Mouse (Mus musculus): ENCODE measurements around the gene Nsa2. TPM values are rescaled to one million over a fixed set of nuclear protein-coding genes. Genes with fewer than 3 reads are reported as not detected.
A peak's percentile ranks its signal among the peaks of the same experiment; 100 is the strongest.

Nsa2 gene
- polyA plus RNA-seq (2015; fragmentation: Nextera tagmentation; extraction: Ambion mirVana) = 48.8 and 55.4 TPM in 2 replicates

GRCm38 (mm10) chr13:97137466-97138400 is at the start of gene Nsa2, which contains the start of gene Gfm2:
Nsa2 (minus strand) TSS chr13:97137937.
Gfm2 (plus strand) TSS chr13:97137937.
- Histone ChIP-seq H3K4me1 (ENCODE audit: insufficient read depth, low read length) (peaks cover 9% of the 10 kb centered on the region), H3K27ac (ENCODE audit: low read length) (peak within 1 kb of the TSS; percentile 84), H3K36me3 (ENCODE audit: insufficient read depth, low read length) (peaks cover 19% of the 10 kb centered on the region), H3K9ac (replicated peaks; ENCODE audit: low read length) (peak within 1 kb of the TSS; percentile 94), H3K4me3 (ENCODE audit: low read length) (peak within 1 kb of the TSS; percentile 96), H3K9me3 (ENCODE audit: low read length) (no peaks in the 10 kb centered on the region), H3K4me2 (replicated peaks; ENCODE audit: low read depth, low read length) (peak within 1 kb of the TSS; percentile 72), H3K27me3 (ENCODE audit: insufficient read depth, low read length) (no peaks in the 10 kb centered on the region)
- under 1% methylated on average over 57 of the region's 57 CpGs for WGBS
- peak; percentile 97 for ATAC-seq (ENCODE audit: low FRiP score, low TSS enrichment)

GRCm38 (mm10) chr13:97186346-97186745 is 48.6 kb upstream of the Nsa2 start:
- H3K27me3 ChIP-seq (ENCODE audit: insufficient read depth, low read length) = no peaks in the 10 kb centered on the region
- H3K4me2 ChIP-seq (replicated peaks; ENCODE audit: low read depth, low read length) = no peak overlapping the region
- H3K4me3 ChIP-seq (ENCODE audit: low read length) = no peak overlapping the region
- no peaks in the 10 kb centered on the region for H3K9me3 ChIP-seq (ENCODE audit: low read length)
- H3K9ac ChIP-seq (replicated peaks; ENCODE audit: low read length) = no peak overlapping the region
- no peaks in the 10 kb centered on the region; the same call in 1 of the 2 replicates for H3K36me3 ChIP-seq (ENCODE audit: insufficient read depth, low read length)
- no peak overlapping the region for H3K27ac ChIP-seq (ENCODE audit: low read length)
- H3K4me1 ChIP-seq (ENCODE audit: insufficient read depth, low read length) = no peaks in the 10 kb centered on the region
- 83% methylated on average over 4 of the region's 4 CpGs for WGBS
- ATAC-seq (ENCODE audit: low FRiP score, low TSS enrichment) = no peak

GRCm38 (mm10) chr13:97184656-97185055 is 46.9 kb upstream of the Nsa2 start:
- Histone ChIP-seq H3K27ac (ENCODE audit: low read length) (no peak overlapping the region), H3K4me2 (replicated peaks; ENCODE audit: low read depth, low read length) (no peak overlapping the region), H3K4me1 (ENCODE audit: insufficient read depth, low read length) (no peaks in the 10 kb centered on the region), H3K9ac (replicated peaks; ENCODE audit: low read length) (no peak overlapping the region), H3K4me3 (ENCODE audit: low read length) (no peak overlapping the region), H3K9me3 (ENCODE audit: low read length) (no peaks in the 10 kb centered on the region), H3K36me3 (ENCODE audit: insufficient read depth, low read length) (peaks cover 4% of the 10 kb centered on the region), H3K27me3 (ENCODE audit: insufficient read depth, low read length) (no peaks in the 10 kb centered on the region)
- ATAC-seq (ENCODE audit: low FRiP score, low TSS enrichment) = no peak
- 53% methylated on average over 5 of the region's 5 CpGs for WGBS

GRCm38 (mm10) chr13:97184168-97184567 is 46.4 kb upstream of the Nsa2 start:
- Histone ChIP-seq H3K36me3 (ENCODE audit: insufficient read depth, low read length) (peaks cover 4% of the 10 kb centered on the region), H3K9ac (replicated peaks; ENCODE audit: low read length) (no peak overlapping the region), H3K9me3 (ENCODE audit: low read length) (no peaks in the 10 kb centered on the region), H3K4me3 (ENCODE audit: low read length) (no peak overlapping the region), H3K4me2 (replicated peaks; ENCODE audit: low read depth, low read length) (no peak overlapping the region), H3K27me3 (ENCODE audit: insufficient read depth, low read length) (no peaks in the 10 kb centered on the region), H3K4me1 (ENCODE audit: insufficient read depth, low read length) (no peaks in the 10 kb centered on the region), H3K27ac (ENCODE audit: low read length) (no peak overlapping the region)
- no peak for ATAC-seq (ENCODE audit: low FRiP score, low TSS enrichment)
- WGBS = 82% methylated on average over 2 of the region's 2 CpGs

- Histone ChIP-seq H3K9me3 (ENCODE audit: low read length) (no peaks in the 10 kb centered on the region), H3K27me3 (ENCODE audit: insufficient read depth, low read length) (no peaks in the 10 kb centered on the region), H3K9ac (replicated peaks; ENCODE audit: low read length) (no peak overlapping the region), H3K4me1 (ENCODE audit: insufficient read depth, low read length) (no peaks in the 10 kb centered on the region), H3K4me3 (ENCODE audit: low read length) (no peak overlapping the region), H3K36me3 (ENCODE audit: insufficient read depth, low read length) (peaks cover 11% of the 10 kb centered on the region), H3K4me2 (replicated peaks; ENCODE audit: low read depth, low read length) (no peak overlapping the region), H3K27ac (ENCODE audit: low read length) (no peak overlapping the region)
- ATAC-seq (ENCODE audit: low FRiP score, low TSS enrichment) = no peak
- WGBS = 83% methylated on average over 4 of the region's 4 CpGs
These were observed 45.1 kb upstream of the Nsa2 start for GRCm38 (mm10) chr13:97182821-97183220.

GRCm38 (mm10) chr13:97180113-97180828 is 42.5 kb upstream of the Nsa2 start:
- no peak overlapping the region for H3K27ac ChIP-seq (ENCODE audit: low read length)
- 85% methylated on average over 6 of the region's 6 CpGs for WGBS
- H3K4me2 ChIP-seq (replicated peaks; ENCODE audit: low read depth, low read length) = no peak overlapping the region
- H3K9me3 ChIP-seq (ENCODE audit: low read length) = no peaks in the 10 kb centered on the region
- no peaks in the 10 kb centered on the region for H3K4me1 ChIP-seq (ENCODE audit: insufficient read depth, low read length)
- no peak overlapping the region for H3K4me3 ChIP-seq (ENCODE audit: low read length)
- H3K27me3 ChIP-seq (ENCODE audit: insufficient read depth, low read length) = no peaks in the 10 kb centered on the region
- peaks cover 20% of the 10 kb centered on the region for H3K36me3 ChIP-seq (ENCODE audit: insufficient read depth, low read length)
- H3K9ac ChIP-seq (replicated peaks; ENCODE audit: low read length) = no peak overlapping the region
- no peak for ATAC-seq (ENCODE audit: low FRiP score, low TSS enrichment)

GRCm38 (mm10) chr13:97178943-97179342 is 41.2 kb upstream of the Nsa2 start:
- WGBS = 83% methylated on average over 7 of the region's 7 CpGs
- H3K27me3 ChIP-seq (ENCODE audit: insufficient read depth, low read length) = no peaks in the 10 kb centered on the region
- no peak overlapping the region for H3K4me2 ChIP-seq (replicated peaks; ENCODE audit: low read depth, low read length)
- peaks cover 33% of the 10 kb centered on the region for H3K36me3 ChIP-seq (ENCODE audit: insufficient read depth, low read length)
- no peak for ATAC-seq (ENCODE audit: low FRiP score, low TSS enrichment)
- no peak overlapping the region for H3K27ac ChIP-seq (ENCODE audit: low read length)
- no peaks in the 10 kb centered on the region for H3K9me3 ChIP-seq (ENCODE audit: low read length)
- H3K4me1 ChIP-seq (ENCODE audit: insufficient read depth, low read length) = no peaks in the 10 kb centered on the region
- H3K4me3 ChIP-seq (ENCODE audit: low read length) = no peak overlapping the region
- no peak overlapping the region for H3K9ac ChIP-seq (replicated peaks; ENCODE audit: low read length)

GRCm38 (mm10) chr13:97176731-97177130 is 39.0 kb upstream of the Nsa2 start:
- Histone ChIP-seq H3K27ac (ENCODE audit: low read length) (no peak overlapping the region), H3K36me3 (ENCODE audit: insufficient read depth, low read length) (peaks cover 47% of the 10 kb centered on the region), H3K4me2 (replicated peaks; ENCODE audit: low read depth, low read length) (no peak overlapping the region), H3K4me1 (ENCODE audit: insufficient read depth, low read length) (no peaks in the 10 kb centered on the region), H3K27me3 (ENCODE audit: insufficient read depth, low read length) (no peaks in the 10 kb centered on the region), H3K4me3 (ENCODE audit: low read length) (no peak overlapping the region), H3K9me3 (ENCODE audit: low read length) (no peaks in the 10 kb centered on the region), H3K9ac (replicated peaks; ENCODE audit: low read length) (no peak overlapping the region)
- 83% methylated on average over 5 of the region's 5 CpGs for WGBS
- ATAC-seq (ENCODE audit: low FRiP score, low TSS enrichment) = no peak

- 80% methylated on average over 10 of the region's 10 CpGs for WGBS
- H3K36me3 ChIP-seq (ENCODE audit: insufficient read depth, low read length) = peaks cover 50% of the 10 kb centered on the region
These were observed 38.0 kb upstream of the Nsa2 start for GRCm38 (mm10) chr13:97175520-97176264.

More at GRCm38 (mm10) chr13:97175520-97176264, 38.0 kb upstream of the Nsa2 start:
- Histone ChIP-seq H3K4me3 (ENCODE audit: low read length) (no peak overlapping the region), H3K27ac (ENCODE audit: low read length) (no peak overlapping the region), H3K9ac (replicated peaks; ENCODE audit: low read length) (no peak overlapping the region), H3K4me1 (ENCODE audit: insufficient read depth, low read length) (no peaks in the 10 kb centered on the region), H3K4me2 (replicated peaks; ENCODE audit: low read depth, low read length) (no peak overlapping the region), H3K9me3 (ENCODE audit: low read length) (no peaks in the 10 kb centered on the region), H3K27me3 (ENCODE audit: insufficient read depth, low read length) (no peaks in the 10 kb centered on the region)
- no peak for ATAC-seq (ENCODE audit: low FRiP score, low TSS enrichment)

All from kidney, embryonic 16.5 days (tissue).